Mouse (Mus musculus) bone marrow macrophage, adult 2 months (primary cell): ENCODE data around the gene Ube2j2.

Experiments used
- CTCF ChIP-seq: IDR thresholded peaks from 2 replicates; pipeline ENCODE4 v1.5.1; 2012; ENCODE audit warnings: low read depth, mild to moderate bottlenecking, low read length, moderate library complexity
- POLR2A ChIP-seq: IDR thresholded peaks from 2 replicates; pipeline ENCODE4 v1.6.1; 2012; ENCODE audit warnings: mild to moderate bottlenecking, low read depth, low read length, borderline replicate concordance

GRCm38 (mm10) chr4:155903246-155903645 is 40.4 kb upstream of the Ube2j2 start:
- TF ChIP-seq CTCF, result no peak
- TF ChIP-seq POLR2A, result no peak
